Mouse (Mus musculus) G1E (cell line): ENCODE results near the gene Tex21.

ENCODE experiments used
- CTCF ChIP-seq: IDR thresholded peaks from 2 replicates; pipeline ENCODE4 v1.5.1; 2012; ENCODE audit warnings: low read depth, low read length, inconsistent platforms, mixed read lengths
- GATA1 ChIP-seq: IDR thresholded peaks from 2 replicates; pipeline ENCODE4 v1.6.1; 2012; ENCODE audit warnings: borderline replicate concordance, low read length, inconsistent platforms, mixed read lengths
- GATA2 ChIP-seq: IDR thresholded peaks from 2 replicates; pipeline ENCODE4 v1.6.1; 2012; ENCODE audit warnings: low read depth, low read length, inconsistent platforms, borderline replicate concordance
- POLR2AphosphoS5 ChIP-seq: IDR thresholded peaks from 2 replicates; pipeline ENCODE4 v1.6.1; 2012; ENCODE audit warnings: low read depth, low read length, inconsistent platforms; ENCODE audit not compliant: insufficient replicate concordance
- TAL1 ChIP-seq: conservative IDR thresholded peaks from 2 replicates; pipeline ENCODE4 v1.6.1; 2012; ENCODE audit warnings: low read depth, low read length, inconsistent platforms, mixed read lengths

- peak; percentile 73 for TF ChIP-seq CTCF
- no peak for TF ChIP-seq TAL1
- TF ChIP-seq GATA1: no peak
- TF ChIP-seq POLR2AphosphoS5: no peak
- no peak for TF ChIP-seq GATA2
These were observed 68.6 kb downstream of the Tex21 start for GRCm38 (mm10) chr12:76177864-76178518.
